Mouse (Mus musculus) cerebellum, adult 2 months (tissue): ENCODE data around the gene Cyp4f17. TPM values are rescaled to one million over a fixed set of nuclear protein-coding genes. Genes with fewer than 3 reads are reported as not detected.
A peak's percentile ranks its signal among the peaks of the same experiment; 100 is the strongest.
"Not testable (repeated sequence)": the region's sequence is repeated elsewhere in the genome, so short reads cannot be mapped to it uniquely, and the experiment has no call there.

Experiments
- DNase-seq, 2 experiments: peaks; one replicate each; pipeline ENCODE4 v3.0.0; 2021
- H3K27ac ChIP-seq: fragments of 200-500 bp; 2 replicates; pipeline ENCODE4 v1.5.1; 2012; ENCODE audit warnings: low read length, control low read depth, inconsistent platforms; ENCODE audit not compliant: insufficient read depth
- H3K27me3 ChIP-seq: fragments of 200-500 bp; 2 replicates; pipeline ENCODE4 v1.6.1; 2012; ENCODE audit warnings: inconsistent platforms, mild to moderate bottlenecking, low read length, moderate library complexity; ENCODE audit not compliant: control insufficient read depth, insufficient read depth
- H3K4me1 ChIP-seq: fragments of 200-500 bp; 2 replicates; pipeline ENCODE4 v1.6.1; 2011; ENCODE audit warnings: low read length; ENCODE audit not compliant: control insufficient read depth, insufficient read depth
- H3K4me3 ChIP-seq: fragments of 200-500 bp; replicated peaks from 2 replicates; pipeline ENCODE3; 2011; ENCODE audit warnings: mild to moderate bottlenecking, low read depth, low read length, control low read depth; ENCODE audit not compliant: insufficient read depth
- CTCF ChIP-seq: fragments of 200-500 bp; IDR thresholded peaks from 2 replicates; pipeline ENCODE4 v1.5.1; 2011; ENCODE audit warnings: low read depth, mild to moderate bottlenecking, control low read depth, low read length, moderate library complexity, borderline replicate concordance; ENCODE audit not compliant: insufficient read depth
- POLR2A ChIP-seq: fragments of 200-500 bp; IDR thresholded peaks from 2 replicates; pipeline ENCODE4 v1.6.1; 2011; ENCODE audit warnings: low read length, control low read depth, borderline replicate concordance; ENCODE audit not compliant: insufficient read depth
- whole genome bisulfite sequencing: fragments of 180-500 bp; shearing (Covaris S2); methylation state at CpG from one replicate; pipeline ENCODE4 v1.1.7; 2018; 5-methylcytosine and 5-hydroxymethylcytosine counted together
- polyA plus RNA-seq: library from polyadenylated mRNA; depleted of rRNA; stranded (reverse); fragments of >200 nt; gene quantifications from 2 replicates; pipeline ENCODE4 v1.2.3, GENCODE M21; 2012

Gene Cyp4f17
- polyA plus RNA-seq, 1 experiment = 7.8 TPM

DNA sequence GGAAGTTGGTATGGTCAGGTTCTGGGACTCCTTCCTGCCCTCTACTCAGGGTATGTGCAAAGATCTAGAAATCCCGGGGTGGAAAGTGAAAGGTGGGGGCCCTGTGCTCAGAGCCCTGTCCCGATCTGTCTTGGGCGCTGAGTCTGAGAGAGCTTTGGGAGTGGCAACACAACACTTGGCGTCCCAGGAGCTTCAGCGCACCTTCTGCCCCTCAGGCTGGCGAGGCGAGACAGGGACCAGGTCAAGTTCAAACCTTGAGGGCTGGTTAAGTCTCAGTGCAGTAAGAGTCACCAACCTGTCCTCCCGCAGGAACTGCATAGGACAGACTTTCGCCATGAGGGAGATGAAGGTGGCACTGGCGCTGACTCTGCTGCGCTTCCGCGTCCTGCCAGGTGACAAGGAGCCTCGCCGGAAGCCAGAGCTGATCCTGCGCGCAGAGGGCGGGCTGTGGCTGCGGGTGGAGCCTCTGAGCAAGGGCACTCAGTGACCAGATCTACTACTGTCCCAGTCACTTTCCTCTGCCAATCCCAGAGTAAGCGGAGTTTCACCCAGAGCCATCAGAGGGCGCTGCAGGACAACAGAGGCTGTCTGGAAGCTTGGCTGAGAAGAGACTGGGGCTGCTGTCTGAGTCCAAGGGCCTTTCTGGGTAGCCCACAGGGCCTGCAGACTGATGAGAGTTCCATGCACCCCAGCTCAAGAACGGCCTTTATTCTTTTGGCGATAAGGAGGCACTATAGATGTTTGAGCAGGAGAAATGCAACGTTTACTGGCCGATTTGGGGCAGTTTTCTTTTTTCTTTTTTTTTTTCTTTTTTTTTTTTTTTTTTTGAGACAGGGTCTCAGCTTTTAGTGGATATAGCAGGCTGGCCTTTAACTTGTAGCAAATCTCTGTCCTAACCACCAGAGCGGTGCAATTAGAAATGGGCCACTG is 22.8 kb downstream of the Cyp4f17 start:
- WGBS = 14% methylated on average over 26 of the region's 26 CpGs
- peak overlapping the region; percentile 64 for H3K4me3 ChIP-seq

DNA sequence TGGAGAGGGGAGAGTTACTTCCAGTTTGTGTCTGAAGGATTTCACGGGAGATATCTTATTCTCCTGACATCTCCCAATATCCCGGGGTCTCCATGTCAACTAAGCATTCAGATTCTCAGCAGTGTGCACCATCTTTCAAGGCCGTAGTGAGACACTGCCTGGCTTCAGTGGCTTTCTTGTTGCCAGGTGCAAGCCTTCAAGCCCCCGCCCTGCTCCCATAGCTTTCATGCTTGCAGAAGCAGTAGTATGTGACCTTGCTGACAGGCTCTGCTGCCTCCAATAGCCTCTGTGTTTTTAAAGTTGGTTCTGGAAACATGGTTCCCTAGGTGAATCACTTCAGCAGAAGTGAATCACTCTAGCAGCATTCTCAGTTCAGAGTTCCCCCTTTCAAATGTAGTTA is 26.5 kb downstream of the Cyp4f17 start:
- not testable (repeated sequence) for H3K4me1 ChIP-seq, H3K27me3 ChIP-seq, DNase-seq, H3K27ac ChIP-seq, H3K4me3 ChIP-seq
- WGBS = 21% methylated on average over 4 of the region's 4 CpGs

More for the DNA sequence above, 22.8 kb downstream of the Cyp4f17 start:
- H3K27me3 ChIP-seq = no peaks in the 10 kb centered on the region
- H3K27ac ChIP-seq = peak overlapping the region; percentile 26; the same call in 1 of the 2 replicates
- peak; percentile 94 to 96 for DNase-seq
- no peaks in the 10 kb centered on the region for H3K4me1 ChIP-seq
- TF ChIP-seq POLR2A (peak; percentile 57; the same call in 1 of the 2 replicates), CTCF (peak; percentile 90)

DNA sequence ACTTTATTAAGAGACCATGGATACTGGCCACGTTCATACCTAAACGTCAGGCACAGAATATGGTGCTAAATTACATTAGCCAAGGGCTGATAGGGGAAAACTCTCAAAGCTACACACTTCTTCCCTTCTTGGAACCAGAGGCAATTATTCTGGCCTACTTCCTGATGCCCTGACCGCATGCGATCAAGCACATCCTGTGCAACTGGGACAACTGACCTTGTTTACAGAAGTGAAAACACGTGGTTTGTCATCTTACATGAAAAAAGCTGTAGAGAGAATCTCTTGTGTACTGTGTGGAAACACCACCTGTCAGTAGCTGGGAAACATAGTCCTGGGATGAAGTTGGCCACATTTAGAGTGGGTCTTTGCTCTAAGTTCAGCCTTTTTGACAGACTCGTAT is 28.2 kb downstream of the Cyp4f17 start:
- no peak for DNase-seq
- WGBS = 79% methylated on average over 6 of the region's 6 CpGs
- TF ChIP-seq POLR2A = no peak
- no peak for TF ChIP-seq CTCF
- Histone ChIP-seq H3K27me3 (no peaks in the 10 kb centered on the region), H3K27ac (no peak overlapping the region), H3K4me3 (no peak overlapping the region), H3K4me1 (no peaks in the 10 kb centered on the region; the same call in 1 of the 2 replicates)

DNA sequence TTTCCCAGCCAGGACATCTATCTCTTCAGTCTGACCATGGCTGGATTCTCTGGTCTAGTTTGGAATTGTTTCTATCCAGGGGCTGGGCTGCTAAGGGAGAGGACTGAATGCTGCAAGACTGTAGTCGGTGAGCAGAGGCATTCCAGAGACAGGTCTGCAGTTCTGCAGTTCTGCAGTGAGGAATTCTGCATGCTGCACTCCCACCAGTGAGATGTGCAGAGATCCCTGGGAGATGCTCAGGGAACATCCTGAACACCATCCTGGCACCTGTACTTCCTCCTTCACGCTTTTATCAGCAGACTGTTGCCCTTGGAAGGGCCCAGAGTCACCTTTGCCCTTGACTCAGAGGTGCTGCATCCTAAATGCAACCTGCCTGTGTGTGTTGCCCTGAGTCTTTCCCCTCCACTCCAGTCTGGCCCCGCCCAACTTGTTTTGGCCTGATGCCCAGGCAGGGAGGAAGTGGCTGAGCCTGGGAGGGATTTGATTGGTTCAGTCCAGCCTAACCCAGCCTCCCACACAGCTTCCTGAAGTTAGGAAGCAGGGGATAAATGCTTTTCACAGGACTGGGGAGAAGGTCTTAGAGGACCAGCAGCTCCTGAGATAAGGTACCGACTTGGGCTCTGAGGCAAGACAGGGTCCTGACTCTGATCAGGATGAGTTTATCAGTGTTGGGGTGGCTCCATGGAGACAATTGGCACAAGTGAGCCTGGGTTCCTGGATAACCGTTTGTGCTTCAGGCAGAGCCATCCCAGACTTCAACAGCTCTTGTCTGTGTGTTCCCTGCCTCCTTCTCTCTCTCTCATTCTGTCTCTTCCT is 30.4 kb downstream of the Cyp4f17 start, which contains the start of gene Cyp4f16:
TSS of gene Cyp4f16 (plus strand) at position 508 of the 816 bp plus-strand sequence.
- H3K27me3 ChIP-seq, H3K4me1 ChIP-seq: not testable (repeated sequence)
- Histone ChIP-seq H3K4me3 (peak within 1 kb of the TSS; percentile 77), H3K27ac (peak within 1 kb of the TSS; percentile 2; the same call in 1 of the 2 replicates)
- TF ChIP-seq POLR2A = peak; percentile 45; the same call in 1 of the 2 replicates
- peak; percentile 90 to 91 for DNase-seq
- 7% methylated on average over 5 of the region's 5 CpGs for WGBS

DNA sequence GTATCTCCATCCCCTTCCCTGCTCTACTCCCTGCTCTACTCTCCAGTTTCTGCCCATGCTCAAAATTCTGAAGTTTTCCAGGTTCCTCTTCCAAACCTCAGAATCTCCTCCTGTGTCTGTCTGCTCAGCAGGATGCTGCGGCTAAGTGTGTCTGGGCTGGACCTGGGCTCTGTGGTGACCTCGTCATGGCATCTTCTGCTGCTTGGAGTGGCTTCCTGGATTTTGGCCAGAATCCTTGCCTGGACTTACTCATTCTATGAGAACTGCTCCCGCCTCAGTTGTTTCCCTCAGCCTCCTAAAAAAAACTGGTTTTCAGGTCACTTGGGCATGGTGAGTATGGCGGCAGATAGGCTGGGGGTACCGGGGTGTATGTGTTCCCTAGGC is 31.0 kb downstream of the Cyp4f17 start:
- WGBS = 29% methylated on average over 5 of the region's 5 CpGs
- peak overlapping the region; percentile 77 for H3K4me3 ChIP-seq
- no peaks in the 10 kb centered on the region for H3K27me3 ChIP-seq
- H3K27ac ChIP-seq = peak overlapping the region; percentile 2; the same call in 1 of the 2 replicates
- TF ChIP-seq POLR2A = no peak
- TF ChIP-seq CTCF = no peak
- H3K4me1 ChIP-seq = no peaks in the 10 kb centered on the region; the same call in 1 of the 2 replicates
- peak; percentile 45 to 56 for DNase-seq

DNA sequence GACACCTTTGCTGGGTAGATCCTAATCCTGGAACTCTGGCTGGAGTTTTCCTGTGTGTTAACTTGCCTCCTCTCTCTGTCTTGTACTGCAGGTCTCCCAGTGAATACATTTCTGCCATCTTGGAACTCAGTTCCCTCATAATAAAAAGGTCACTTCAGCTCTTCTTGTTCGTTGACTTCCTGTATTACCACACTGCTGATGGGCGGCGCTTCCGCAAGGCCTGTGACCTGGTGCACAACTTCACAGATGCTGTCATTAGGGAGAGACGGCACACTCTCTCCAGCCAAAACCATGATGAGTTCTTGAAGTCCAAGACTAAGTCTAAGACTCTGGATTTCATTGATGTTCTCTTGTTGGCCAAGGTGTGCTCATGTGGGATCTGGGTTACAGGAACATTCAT is 38.9 kb downstream of the Cyp4f17 start:
- H3K27me3 ChIP-seq, H3K4me3 ChIP-seq, DNase-seq, H3K4me1 ChIP-seq, H3K27ac ChIP-seq: not testable (repeated sequence)
- WGBS = 93% methylated on average over 5 of the region's 5 CpGs

DNA sequence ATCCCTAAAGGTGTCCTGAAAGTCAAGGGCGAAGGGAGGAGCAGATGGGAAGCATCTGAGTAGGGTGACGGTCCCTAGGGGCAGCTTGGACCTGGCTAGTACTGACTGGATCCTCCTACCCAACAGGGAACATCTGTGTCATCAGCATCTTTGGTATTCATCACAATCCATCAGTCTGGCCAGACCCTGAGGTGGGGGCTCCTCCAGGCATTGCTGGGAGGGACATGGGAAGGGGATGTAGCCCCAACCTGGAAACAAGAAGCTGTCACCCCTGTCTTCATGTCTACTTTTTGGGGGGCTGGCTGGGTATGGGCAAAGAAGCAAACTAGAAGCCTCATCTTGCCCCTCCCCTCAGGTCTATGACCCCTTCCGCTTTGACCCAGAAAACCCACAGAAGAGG is 44.5 kb downstream of the Cyp4f17 start:
- 84% methylated on average over 3 of the region's 3 CpGs for WGBS
- H3K27ac ChIP-seq, H3K4me1 ChIP-seq, H3K27me3 ChIP-seq, H3K4me3 ChIP-seq, DNase-seq: not testable (repeated sequence)
